Mouse (Mus musculus) cerebellum, adult (tissue): ENCODE data around the gene Adgrv1.

Source experiments
- ATAC-seq: cut with Nextera tagmentation; 2 replicates; pipeline ENCODE4 v1.9.2; 2017; ENCODE audit warnings: mild to moderate bottlenecking, moderate library complexity, mixed read lengths; ENCODE audit not compliant: insufficient number of reproducible peaks, low FRiP score, low TSS enrichment

Gene Adgrv1

DNA sequence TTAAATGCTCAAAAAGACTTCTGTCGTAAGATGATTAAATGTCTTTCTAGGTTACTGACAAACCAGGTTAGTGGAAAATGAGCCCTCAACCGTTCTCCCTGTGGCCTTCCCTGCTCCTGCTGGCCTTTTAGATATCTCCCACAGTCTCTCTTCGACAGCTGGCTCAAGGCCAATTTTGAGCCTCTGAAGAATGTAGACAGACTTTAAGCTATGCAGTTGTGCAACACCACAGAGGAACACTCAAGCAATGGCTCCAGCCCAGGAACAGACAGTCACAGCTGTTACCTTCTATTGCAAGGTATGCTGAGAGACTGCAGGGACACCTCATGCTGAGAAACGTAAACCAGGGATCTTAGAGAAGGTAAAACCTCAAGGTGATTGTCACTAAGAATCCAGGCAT is 529.2 kb downstream of the Adgrv1 start:
- no peak for ATAC-seq

DNA sequence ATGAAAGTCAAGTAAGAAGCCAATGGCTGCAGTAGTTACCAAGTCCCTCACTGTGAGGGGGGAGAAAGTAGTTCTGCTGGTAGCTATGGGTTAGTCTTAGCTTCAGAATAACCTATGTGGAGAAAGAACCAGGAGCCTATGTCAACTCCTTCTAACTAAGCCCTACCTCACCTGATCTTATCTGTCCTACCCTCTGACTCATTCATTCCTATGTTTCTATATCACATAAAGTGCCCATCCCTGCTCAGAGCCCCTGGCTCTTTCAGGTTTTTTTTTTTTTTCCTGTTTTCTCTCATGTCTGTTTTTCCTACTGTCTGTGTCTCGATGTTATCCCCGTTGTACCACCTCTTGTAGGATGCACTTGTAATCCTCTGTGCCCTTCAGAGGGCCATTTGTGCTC is 536.5 kb downstream of the Adgrv1 start:
- ATAC-seq = no peak

DNA sequence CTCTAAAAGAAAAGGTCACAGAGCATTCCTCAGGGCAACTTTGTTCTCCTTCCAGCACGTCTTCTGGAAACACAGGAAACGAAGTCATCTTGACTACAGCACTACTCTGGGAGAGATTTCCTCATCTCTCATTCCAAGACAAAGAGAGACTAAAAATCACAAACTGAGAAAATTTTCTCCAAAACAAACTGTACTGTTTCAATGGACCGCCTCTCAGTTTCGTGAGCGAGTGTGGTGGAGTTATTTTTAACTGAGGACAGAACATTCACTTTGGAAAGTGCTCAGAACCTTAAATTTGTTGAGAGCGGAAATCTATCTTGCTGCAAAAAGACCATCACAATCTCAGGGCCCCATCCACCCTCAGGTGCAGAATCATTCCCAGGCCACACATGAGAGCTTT is 538.4 kb downstream of the Adgrv1 start:
- ATAC-seq = no peak

GRCm38 (mm10) chr13:81090051-81090836 is 542.7 kb downstream of the Adgrv1 start:
- ATAC-seq = no peak

DNA sequence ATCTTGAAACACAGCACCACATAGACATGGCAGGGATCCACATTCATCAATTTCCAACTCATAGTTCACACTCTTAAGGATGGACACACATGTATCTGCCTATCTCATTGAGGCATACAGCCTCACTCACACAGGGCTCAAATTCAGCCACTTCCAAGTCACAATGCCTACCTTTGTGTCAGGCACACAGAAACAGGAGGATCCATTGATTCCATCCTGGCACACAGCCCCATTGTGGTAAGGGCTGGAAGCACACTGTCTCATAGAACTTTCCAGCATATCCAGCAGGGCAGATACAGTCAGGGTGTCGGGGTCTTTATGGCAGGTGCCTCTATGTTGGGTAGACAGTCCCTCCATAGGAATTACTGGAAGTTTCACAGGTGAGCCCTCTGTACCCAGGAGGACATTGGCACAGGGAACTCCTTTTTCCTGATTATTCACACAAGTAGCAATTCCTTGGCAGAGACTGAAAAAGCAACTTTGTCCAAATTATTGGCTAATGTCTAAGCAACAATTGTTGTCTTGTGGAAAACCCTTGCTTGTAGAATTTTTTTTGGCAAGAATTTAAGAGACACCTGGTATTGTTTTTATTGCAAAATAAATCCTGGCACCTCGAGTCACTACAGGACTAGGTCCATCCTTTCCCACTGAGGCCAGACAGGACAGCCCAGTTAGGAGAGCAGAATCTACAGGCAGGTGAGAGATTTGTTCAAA is 545.8 kb downstream of the Adgrv1 start:
- no peak for ATAC-seq

GRCm38 (mm10) chr13:81072214-81072613 is 560.7 kb downstream of the Adgrv1 start:
- ATAC-seq = no peak

DNA sequence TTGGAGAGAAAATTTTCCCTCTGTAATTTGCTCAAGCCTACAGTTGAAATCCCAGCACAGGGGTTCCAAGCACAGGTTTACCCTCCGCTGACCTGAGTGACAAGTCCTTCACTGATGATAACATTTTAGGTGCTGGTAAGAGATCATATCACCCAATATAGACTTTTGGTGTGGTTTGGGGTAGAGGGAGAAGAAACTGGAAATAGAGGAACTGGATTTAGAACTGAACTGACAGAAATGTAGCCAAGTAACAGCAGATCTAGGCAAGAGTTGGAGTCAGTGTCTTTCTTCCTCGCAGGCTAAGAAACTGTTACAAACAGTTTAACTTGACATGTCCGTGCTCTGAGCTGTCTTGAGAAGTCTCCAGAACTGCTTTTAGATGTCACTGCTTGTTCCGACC is 581.5 kb downstream of the Adgrv1 start:
- no peak for ATAC-seq

DNA sequence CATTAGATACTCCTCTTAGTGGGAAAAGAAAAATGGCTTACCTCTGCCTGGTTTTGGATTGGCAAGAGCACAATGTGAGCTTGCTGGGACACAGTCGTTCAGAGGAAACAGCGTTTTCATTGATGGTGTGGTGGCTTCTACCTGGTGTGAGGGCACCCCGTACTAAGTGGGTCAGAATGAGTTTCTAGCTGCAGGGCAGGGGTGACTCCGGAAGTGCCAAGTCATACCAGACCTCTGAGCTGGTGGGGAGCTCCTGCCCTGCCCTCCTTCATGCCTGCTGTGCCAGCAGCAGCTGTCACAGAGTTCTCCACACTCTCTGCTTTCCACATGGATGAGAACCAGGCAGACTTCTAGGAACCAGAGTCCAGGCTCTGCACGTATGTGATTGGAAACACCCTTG is 582.0 kb downstream of the Adgrv1 start:
- no peak for ATAC-seq

- no peak for ATAC-seq
Measured at GRCm38 (mm10) chr13:81045345-81045744, 587.6 kb downstream of the Adgrv1 start.
